Mouse (Mus musculus) bone marrow macrophage, adult 2 months (primary cell): ENCODE data around the gene Kyat3. TPM values are rescaled to one million over a fixed set of nuclear protein-coding genes. Genes with fewer than 3 reads are reported as not detected.
"Not testable (repeated sequence)": the region's sequence is repeated elsewhere in the genome, so short reads cannot be mapped to it uniquely, and the experiment has no call there.

ENCODE experiments used
- H3K27ac ChIP-seq: 2 replicates; pipeline ENCODE4 v1.5.1; 2012; ENCODE audit warnings: low read depth, low read length; ENCODE audit not compliant: insufficient read depth
- H3K4me1 ChIP-seq: 2 replicates; pipeline ENCODE4 v1.6.1; 2012; ENCODE audit warnings: low read length; ENCODE audit not compliant: control insufficient read depth, insufficient read depth
- H3K4me3 ChIP-seq: 2 replicates; pipeline ENCODE4 v1.5.1; 2012; ENCODE audit warnings: mild to moderate bottlenecking, low read length, moderate library complexity; ENCODE audit not compliant: insufficient read depth
- CTCF ChIP-seq: IDR thresholded peaks from 2 replicates; pipeline ENCODE4 v1.5.1; 2012; ENCODE audit warnings: low read depth, mild to moderate bottlenecking, low read length, moderate library complexity
- POLR2A ChIP-seq: IDR thresholded peaks from 2 replicates; pipeline ENCODE4 v1.6.1; 2012; ENCODE audit warnings: mild to moderate bottlenecking, low read depth, low read length, borderline replicate concordance
- polyA plus RNA-seq: library from polyadenylated mRNA; stranded (reverse); fragments of >200 nt; gene quantifications from 2 replicates; pipeline ENCODE4 v1.2.4, GENCODE M21; 2012; ENCODE audit not compliant: missing spikeins, insufficient read depth, insufficient read length

Gene Kyat3
- polyA plus RNA-seq, 1 experiment = 3.0 TPM

DNA sequence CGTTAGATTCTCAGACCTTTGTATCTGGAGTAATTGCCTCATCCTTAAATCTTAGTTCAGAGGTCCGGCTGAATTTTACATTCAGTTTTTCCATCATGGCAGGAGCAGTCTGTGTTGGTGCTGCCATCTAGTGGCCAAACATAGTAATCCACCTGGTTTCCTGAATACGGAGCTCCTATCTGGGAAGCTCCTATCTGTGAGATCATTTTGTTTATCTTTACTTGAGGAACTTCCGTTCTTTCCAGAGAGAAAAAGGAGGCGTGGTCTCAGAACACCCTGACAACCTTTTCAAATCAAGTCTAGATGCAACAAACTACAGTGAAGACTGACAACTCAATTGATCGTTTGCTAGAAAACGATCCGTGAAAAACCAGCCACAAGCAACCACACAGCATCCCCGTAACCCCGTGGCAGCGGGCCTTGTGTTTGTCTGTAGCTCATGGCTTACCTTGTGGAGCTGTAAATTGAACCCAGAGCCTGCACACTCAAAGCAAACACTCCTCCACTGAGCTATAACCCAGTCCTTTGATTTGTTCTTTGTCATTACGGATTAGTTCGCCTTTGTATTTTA is 8.1 kb downstream of the Kyat3 start:
- no peak overlapping the region for H3K4me3 ChIP-seq
- H3K27ac ChIP-seq = no peak overlapping the region
- TF ChIP-seq POLR2A = no peak
- H3K4me1 ChIP-seq = no peaks in the 10 kb centered on the region

- H3K4me1 ChIP-seq = no peaks in the 10 kb centered on the region
- TF ChIP-seq POLR2A (no peak), CTCF (no peak)
- no peak overlapping the region for H3K27ac ChIP-seq
- H3K4me3 ChIP-seq = no peak overlapping the region
Observed at GRCm38 (mm10) chr3:142710360-142711007, 9.6 kb downstream of the Kyat3 start.

- H3K4me3 ChIP-seq = no peak overlapping the region
- no peaks in the 10 kb centered on the region for H3K4me1 ChIP-seq
- H3K27ac ChIP-seq = no peak overlapping the region
- no peak for TF ChIP-seq CTCF
- no peak for TF ChIP-seq POLR2A
Observed at GRCm38 (mm10) chr3:142711372-142711771, 10.5 kb downstream of the Kyat3 start.

DNA sequence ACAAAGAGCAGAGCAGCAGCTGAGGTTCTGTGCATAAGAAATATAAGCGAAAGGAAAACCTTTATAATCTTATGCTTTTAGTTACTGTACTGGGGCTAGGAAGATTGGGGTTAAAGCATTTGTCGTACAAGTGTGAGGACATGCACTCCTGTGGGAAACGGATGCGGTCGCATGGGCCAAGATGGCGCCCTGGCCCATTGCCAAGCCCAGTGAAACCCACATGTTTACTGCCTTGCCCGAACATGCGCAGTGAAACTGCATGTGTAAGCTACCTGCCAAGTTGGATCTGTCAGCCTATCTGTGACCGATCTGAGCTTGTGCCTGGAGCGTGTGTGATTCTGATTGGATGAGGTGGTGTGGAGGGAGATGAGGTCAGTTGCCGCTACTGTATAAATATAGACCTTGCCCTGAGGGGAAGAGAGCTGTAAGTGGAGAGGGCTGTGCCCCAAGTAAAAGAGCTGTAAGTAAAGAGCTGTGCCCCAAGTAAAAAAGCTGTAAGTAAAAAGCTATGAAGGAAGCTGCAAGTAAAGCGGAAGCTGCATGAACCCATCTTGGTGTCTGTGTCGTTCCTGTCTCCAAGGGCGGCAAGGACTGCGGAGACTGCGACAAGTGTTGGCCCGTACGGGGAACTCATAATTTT is 11.7 kb downstream of the Kyat3 start:
- H3K4me1 ChIP-seq, H3K27ac ChIP-seq, H3K4me3 ChIP-seq: not testable (repeated sequence)

DNA sequence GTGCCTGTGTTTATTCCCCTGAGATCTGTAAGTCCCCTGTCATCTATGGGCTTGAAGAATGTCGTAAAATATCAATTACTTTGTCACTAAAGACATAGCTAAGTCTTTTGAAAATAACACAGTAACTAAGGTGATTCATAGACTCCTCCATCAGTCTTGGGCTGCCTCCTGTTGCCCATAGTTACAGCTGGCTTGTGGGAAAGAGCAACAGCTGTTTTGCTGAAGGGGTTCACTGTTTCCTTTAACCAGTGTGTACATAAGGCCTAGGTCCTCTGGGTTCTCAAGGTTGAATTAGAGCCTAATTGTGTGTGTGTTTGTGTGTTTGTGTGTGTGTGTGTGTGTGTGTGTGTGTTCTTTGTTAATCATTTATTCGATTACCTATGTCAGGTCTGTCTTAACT is 24.6 kb downstream of the Kyat3 start:
- no peak for TF ChIP-seq POLR2A
- no peak for TF ChIP-seq CTCF
- no peak overlapping the region for H3K4me3 ChIP-seq
- H3K4me1 ChIP-seq = no peaks in the 10 kb centered on the region

DNA sequence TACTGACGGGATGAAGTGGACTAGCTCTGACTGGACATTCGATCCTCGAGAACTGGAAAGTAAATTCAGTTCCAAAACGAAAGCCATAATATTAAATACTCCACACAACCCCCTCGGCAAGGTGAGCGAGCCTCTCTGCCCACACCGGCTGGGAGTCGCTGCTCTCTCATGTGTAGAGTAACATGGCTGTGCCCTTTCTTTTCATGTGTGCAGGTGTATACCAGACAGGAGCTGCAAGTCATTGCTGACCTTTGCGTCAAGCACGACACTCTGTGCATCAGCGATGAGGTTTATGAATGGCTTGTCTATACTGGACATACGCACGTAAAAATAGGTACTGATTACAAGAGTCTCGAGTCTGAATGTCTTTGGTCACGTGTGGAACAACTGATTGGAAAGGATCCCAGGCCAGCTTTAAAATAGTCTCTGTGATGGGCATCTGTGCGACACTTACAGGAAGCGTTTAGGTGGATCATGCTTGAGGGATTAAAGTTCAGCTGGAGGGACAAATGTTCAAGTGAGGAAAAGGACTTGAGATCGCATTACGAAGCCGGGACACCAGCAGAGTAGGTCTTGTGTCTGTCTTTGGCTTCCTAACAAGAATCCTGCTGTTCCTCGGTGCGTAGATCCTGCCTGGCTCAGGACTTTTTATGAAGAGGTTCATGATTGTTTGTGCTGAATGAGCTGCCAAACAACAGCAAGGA is 25.3 kb downstream of the Kyat3 start:
- no peak for TF ChIP-seq CTCF
- Histone ChIP-seq H3K4me3 (no peak overlapping the region), H3K4me1 (no peaks in the 10 kb centered on the region), H3K27ac (no peak overlapping the region)

More for the DNA sequence above, 24.6 kb downstream of the Kyat3 start:
- H3K27ac ChIP-seq = no peak overlapping the region

GRCm38 (mm10) chr3:142734291-142734690 is 33.4 kb downstream of the Kyat3 start:
- Histone ChIP-seq H3K4me3 (no peak overlapping the region), H3K27ac (no peak overlapping the region), H3K4me1 (no peaks in the 10 kb centered on the region)
- TF ChIP-seq POLR2A (no peak), CTCF (no peak)

DNA sequence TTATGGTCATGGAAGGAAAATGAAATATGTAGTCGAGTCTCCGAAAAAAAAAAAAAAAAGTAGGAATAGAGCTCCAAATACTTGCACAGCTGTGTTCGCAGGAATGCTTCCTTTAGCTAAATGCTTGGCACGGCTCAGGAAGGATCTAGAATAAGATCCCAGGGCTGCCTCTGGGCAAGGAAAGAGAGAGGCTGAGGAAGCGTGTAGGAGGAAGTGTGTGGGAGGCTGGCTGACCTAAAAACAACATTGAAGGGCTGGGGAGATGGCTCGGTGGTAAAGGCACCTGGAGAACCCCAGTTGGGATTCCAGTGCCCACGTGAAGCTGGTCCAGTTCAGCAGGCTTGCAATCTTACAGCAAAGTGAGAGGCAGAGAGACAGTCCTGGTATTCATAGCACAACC is 40.0 kb downstream of the Kyat3 start:
- Histone ChIP-seq H3K4me1 (no peaks in the 10 kb centered on the region), H3K4me3 (no peak overlapping the region), H3K27ac (no peak overlapping the region)
- TF ChIP-seq CTCF = no peak
- no peak for TF ChIP-seq POLR2A

GRCm38 (mm10) chr3:142743973-142744898 is 43.4 kb downstream of the Kyat3 start:
- no peak overlapping the region for H3K27ac ChIP-seq
- TF ChIP-seq POLR2A = no peak
- peak; percentile 71 for TF ChIP-seq CTCF
- no peak overlapping the region for H3K4me3 ChIP-seq
- H3K4me1 ChIP-seq = no peaks in the 10 kb centered on the region

GRCm38 (mm10) chr3:142745076-142745475 is 44.2 kb downstream of the Kyat3 start:
- no peaks in the 10 kb centered on the region for H3K4me1 ChIP-seq
- H3K27ac ChIP-seq = no peak overlapping the region
- H3K4me3 ChIP-seq = no peak overlapping the region
- TF ChIP-seq CTCF = no peak
- no peak for TF ChIP-seq POLR2A
